Mouse (Mus musculus) ES-Bruce4 (cell line): ENCODE data around the gene Rap1a.

Source experiments
- CTCF ChIP-seq: IDR thresholded peaks from one replicate; pipeline ENCODE4 v1.8.1; 2011; ENCODE audit warnings: low read depth, low read length
- POLR2A ChIP-seq: IDR thresholded peaks from one replicate; pipeline ENCODE4 v1.8.1; 2011; ENCODE audit warnings: low read length; ENCODE audit not compliant: insufficient read depth

DNA sequence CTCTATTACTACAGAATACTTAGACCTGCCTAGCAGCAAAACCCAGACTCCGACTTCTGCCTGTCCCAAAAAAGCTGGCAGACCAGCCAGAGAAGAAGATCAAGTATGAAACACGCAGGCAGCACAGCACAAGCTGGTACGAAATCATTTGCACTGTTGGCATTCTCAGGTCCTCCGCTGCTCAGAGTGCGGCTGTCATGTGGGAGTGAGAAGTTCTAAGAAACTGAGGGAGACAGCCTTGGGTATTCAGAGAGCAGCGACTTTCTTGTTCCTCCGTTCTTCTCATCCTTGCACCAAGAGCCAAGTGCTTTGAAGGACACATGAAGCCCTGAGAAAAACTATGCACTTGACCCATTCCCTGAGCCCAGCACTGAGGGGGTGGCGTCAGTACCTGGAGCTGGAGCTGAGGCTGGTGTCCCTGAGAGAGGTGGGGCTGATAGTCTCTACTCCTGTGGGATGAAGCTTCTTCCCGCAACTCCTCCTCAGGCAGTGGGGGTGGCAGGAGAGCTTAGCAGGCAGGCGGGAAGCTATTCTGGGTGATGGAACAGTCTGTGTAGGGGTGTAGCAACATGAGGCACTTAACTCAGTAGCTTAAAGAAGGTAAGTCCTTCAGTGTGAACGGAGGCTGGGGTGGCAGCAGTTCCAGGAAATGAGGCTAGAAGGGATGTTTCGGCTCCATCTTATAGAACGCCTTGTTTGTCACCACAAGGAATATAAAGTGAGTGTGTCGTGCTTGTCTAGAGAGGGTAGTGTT, 107.6 kb downstream of the Rap1a start:
- TF ChIP-seq CTCF (no peak), POLR2A (no peak)
